Mouse (Mus musculus): ENCODE measurements around the gene Map3k6. TPM values are rescaled to one million over a fixed set of nuclear protein-coding genes. Genes with fewer than 3 reads are reported as not detected.

Gene Map3k6
- polyA plus RNA-seq, 1 experiment from 2014 or later: 20.6 TPM

GRCm38 (mm10) chr4:133301802-133302201 lies 61.2 kb downstream of the Map3k6 start:
- 22% methylated on average over 4 of the region's 4 CpGs for WGBS
- no peak overlapping the region for H3K9ac ChIP-seq
- H3K36me3 ChIP-seq: peaks cover 58% of the 10 kb centered on the region
- no peak overlapping the region for H3K4me3 ChIP-seq (replicated peaks)
- H3K4me2 ChIP-seq (replicated peaks): no peak overlapping the region
- ATAC-seq (ENCODE audit: insufficient number of reproducible peaks, low FRiP score, low TSS enrichment, low read depth): no peak
- no peak overlapping the region for H3K27ac ChIP-seq (replicated peaks)
- no peaks in the 10 kb centered on the region for H3K27me3 ChIP-seq
- peaks cover 28% of the 10 kb centered on the region for H3K4me1 ChIP-seq
- no peaks in the 10 kb centered on the region for H3K9me3 ChIP-seq (replicated peaks)

Small RNA genes lying within 50 kb of the gene (microRNA-seq; reads per million reads assigned to microRNA genes)
- not detected for gene Mir7017 (ENCODE audit: borderline number of aligned reads)

Other genes with a start within 250 kb of the Map3k6 start
- 13.2 and 13.9 TPM in 2 replicates for gene Ahdc1, start 229.6 kb upstream of the Map3k6 start, polyA plus RNA-seq (2015; fragmentation: Nextera tagmentation; extraction: Ambion mirVana)
- 116 and 118 TPM in 2 replicates for gene Wasf2, start 110.3 kb upstream of the Map3k6 start, polyA plus RNA-seq (2015; fragmentation: Nextera tagmentation; extraction: Ambion mirVana)
- gene Cd164l2, start 28.7 kb upstream of the Map3k6 start, polyA plus RNA-seq (2015; fragmentation: Nextera tagmentation; extraction: Ambion mirVana): 8.8 and 9.3 TPM in 2 replicates
- 0.07 and 0.24 TPM in 2 replicates for gene Gpr3, start 28.3 kb upstream of the Map3k6 start, polyA plus RNA-seq (2015; fragmentation: Nextera tagmentation; extraction: Ambion mirVana)
- 39.7 and 40.2 TPM in 2 replicates for gene Sytl1, start 22.3 kb downstream of the Map3k6 start, polyA plus RNA-seq (2015; fragmentation: Nextera tagmentation; extraction: Ambion mirVana)
- gene Tmem222, start 37.0 kb downstream of the Map3k6 start, polyA plus RNA-seq (2015; fragmentation: Nextera tagmentation; extraction: Ambion mirVana): 79.1 and 87.8 TPM in 2 replicates
- gene Wdtc1, start 112.7 kb downstream of the Map3k6 start, polyA plus RNA-seq (2015; fragmentation: Nextera tagmentation; extraction: Ambion mirVana): 17.0 and 17.2 TPM in 2 replicates
- gene Slc9a1, start 128.9 kb downstream of the Map3k6 start, polyA plus RNA-seq (2015; fragmentation: Nextera tagmentation; extraction: Ambion mirVana): 11.0 and 11.2 TPM in 2 replicates
- 9.7 and 11.2 TPM in 2 replicates for gene Tent5b, start 239.3 kb downstream of the Map3k6 start, polyA plus RNA-seq (2015; fragmentation: Nextera tagmentation; extraction: Ambion mirVana)